Comparison of ENCODE assay signal across 9 mouse cellular contexts in the genomic region with DNA sequence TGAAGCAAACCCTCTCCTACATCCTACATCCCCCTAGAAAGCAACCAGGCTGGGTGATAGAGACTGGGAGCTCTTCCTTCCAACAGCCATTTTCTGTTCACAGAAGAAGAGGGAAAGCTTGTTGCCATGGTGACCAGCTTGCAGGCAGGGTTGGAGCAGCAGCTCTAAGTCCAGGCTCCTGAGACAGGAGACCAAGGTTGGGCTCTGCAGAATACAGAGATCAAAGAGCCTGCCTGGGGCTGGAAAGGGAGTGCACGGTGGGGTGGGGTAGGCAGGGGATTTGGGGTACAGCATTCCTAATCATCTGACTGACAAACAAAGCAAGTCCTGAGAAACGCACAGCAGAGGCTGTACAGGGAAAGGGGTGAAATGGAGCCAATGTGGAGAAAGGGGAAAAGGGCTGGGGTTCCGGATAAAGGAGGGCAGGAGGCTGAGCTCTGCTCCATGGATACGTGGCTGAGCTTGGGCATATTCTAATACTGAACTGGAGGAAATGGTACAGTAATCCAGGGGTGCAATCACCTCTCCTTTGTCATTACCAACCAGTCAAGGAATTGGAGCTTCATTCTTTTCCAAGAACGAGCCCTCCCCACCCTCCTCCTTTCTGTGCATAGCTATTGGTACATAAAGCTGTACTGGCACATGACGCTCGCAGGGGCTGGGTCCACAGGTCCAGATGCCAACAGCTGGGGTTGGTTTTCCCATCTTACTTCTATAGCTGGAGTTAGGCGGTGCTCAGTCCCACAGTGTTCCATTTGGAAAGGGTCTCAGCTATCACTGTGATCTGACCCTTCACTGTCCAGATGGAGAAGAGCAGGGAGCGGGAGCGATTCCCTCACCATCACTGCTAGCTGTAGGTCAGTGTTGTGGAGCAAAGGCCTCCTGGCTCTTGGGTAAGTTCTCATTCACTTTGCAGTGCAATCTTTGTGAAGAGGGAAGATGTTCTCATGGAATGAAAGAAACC.
A peak's percentile ranks its signal among the peaks of the same experiment; 100 is the strongest.
DNase-seq lines count a peak whose midpoint lies in the region; ATAC-seq and TF ChIP-seq lines count a peak whose summit lies in the region.
"Had no signal": no experiment of that assay in that cellular context is flagged by ENCODE, and none has a peak within 500 bp of the region (broad histone marks: within the 10 kb centered on the region; RNA-seq: fewer than 3 reads in every experiment).

No protein-coding gene starts in this region.

- TF ChIP-seq CTCF in lung, postnatal 0 days (IDR thresholded peaks at IDR 0.05) = no peak

- TF ChIP-seq EP300 in lung, postnatal 0 days (IDR thresholded peaks at IDR 0.05) = no peak

- no peak; the same call in none of the 2 replicates for ATAC-seq in lung, postnatal 0 days

- 44% methylated on average over 10 of the region's 10 CpGs for WGBS in lung, postnatal 0 days

- no peaks in the 10 kb centered on the region for H3K4me1 ChIP-seq in lung, postnatal 0 days (ENCODE audit: insufficient read depth, low read depth, low read length)
- H3K4me1 ChIP-seq: liver, embryonic 15.5 days had no signal

- intact Hi-C loops in left cerebral cortex, postnatal 14 days (cut with DNase I) = no loop called here

- no peak overlapping the region for H3K27ac ChIP-seq in lung, postnatal 0 days (ENCODE audit: low read length)
- H3K27ac ChIP-seq: liver, embryonic 15.5 days had no signal

- DNase-seq in lung, postnatal 0 days (ENCODE audit: low spot score) = peak; percentile 11
- DNase-seq in lung, postnatal 36 days = no peak
- DNase-seq in cerebellum, postnatal 25 days = peak; percentile 57 to 66
- DNase-seq in frontal cortex, postnatal 36 days (ENCODE audit: low spot score in 2 of 2) = peak; percentile 49 to 63
- peak; percentile 80 to 81 for DNase-seq in left cerebral cortex, postnatal 14 days (ENCODE audit: low spot score in 2 of 2)
- peak; percentile 79 for DNase-seq in right cerebral cortex, adult 18-20 months
- no peak for DNase-seq in natural killer cell, adult 2 months (ENCODE audit: low spot score in 2 of 2)
- DNase-seq in lung, postnatal 25 days (ENCODE audit: low spot score) = no peak

- no peaks in the 10 kb centered on the region for H3K36me3 ChIP-seq in lung, postnatal 0 days (ENCODE audit: insufficient read depth, low read length)
- H3K36me3 ChIP-seq: liver, embryonic 15.5 days had no signal

- H3K9ac ChIP-seq in lung, postnatal 0 days (replicated peaks; ENCODE audit: low read depth) = no peak overlapping the region
- H3K9ac ChIP-seq: liver, embryonic 15.5 days had no signal

- no peaks in the 10 kb centered on the region for H3K9me3 ChIP-seq in lung, postnatal 0 days (ENCODE audit: low read length)
- H3K9me3 ChIP-seq: liver, embryonic 15.5 days had no signal

- no peaks in the 10 kb centered on the region for H3K27me3 ChIP-seq in lung, postnatal 0 days (replicated peaks; ENCODE audit: insufficient read depth, low read length)
- H3K27me3 ChIP-seq: liver, embryonic 15.5 days had no signal

- H3K4me2 ChIP-seq in lung, postnatal 0 days (replicated peaks; ENCODE audit: low read depth, low read length) = no peak overlapping the region
- H3K4me2 ChIP-seq: liver, embryonic 15.5 days had no signal

- no peak overlapping the region for H3K4me3 ChIP-seq in lung, postnatal 0 days (ENCODE audit: low read depth, low read length)
- H3K4me3 ChIP-seq: liver, embryonic 15.5 days had no signal

Comparison
In these comparisons a context has a peak if more than half of its experiments do, and no peak if none do; other contexts are left out.
1. DNase-seq: peak in lung, postnatal 0 days (single experiment), cerebellum, postnatal 25 days (2 of 2), frontal cortex, postnatal 36 days (2 of 2), left cerebral cortex, postnatal 14 days (2 of 2) and right cerebral cortex, adult 18-20 months (single experiment); none in lung, postnatal 36 days (single experiment), natural killer cell, adult 2 months (0 of 2) and lung, postnatal 25 days (single experiment).